Mouse (Mus musculus): ENCODE measurements at regions not wholly inside any gene's neighbourhood (a gene's known extent, or its start where the extent isn't known, plus 50 kb on each side); places are given as distances from the start of the nearest gene placed in this dataset.
A peak's percentile ranks its signal among the peaks of the same experiment; 100 is the strongest.

DNA sequence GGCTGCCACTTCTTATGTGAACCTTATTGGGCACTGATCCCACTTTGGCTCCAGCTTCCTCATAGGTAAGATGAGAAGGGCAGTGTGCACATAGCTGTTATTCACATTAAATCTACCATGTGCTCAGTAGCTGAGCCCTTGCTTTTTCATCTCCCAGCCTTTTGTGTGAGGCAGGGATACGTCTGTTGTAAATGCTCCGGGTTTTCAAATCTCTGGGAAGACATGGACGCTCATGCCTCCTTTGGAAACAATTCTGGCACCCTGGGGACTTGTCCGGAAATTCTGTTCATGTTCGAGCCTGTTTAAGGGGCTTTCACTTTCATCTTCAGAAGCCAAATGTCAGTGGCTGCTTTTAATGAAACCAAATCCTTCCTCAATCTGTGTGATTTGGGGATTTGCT, 312.7 kb downstream of the Bcl11a start:
- DNase-seq (ENCODE audit: low spot score in 2 of 2): no peak

DNA sequence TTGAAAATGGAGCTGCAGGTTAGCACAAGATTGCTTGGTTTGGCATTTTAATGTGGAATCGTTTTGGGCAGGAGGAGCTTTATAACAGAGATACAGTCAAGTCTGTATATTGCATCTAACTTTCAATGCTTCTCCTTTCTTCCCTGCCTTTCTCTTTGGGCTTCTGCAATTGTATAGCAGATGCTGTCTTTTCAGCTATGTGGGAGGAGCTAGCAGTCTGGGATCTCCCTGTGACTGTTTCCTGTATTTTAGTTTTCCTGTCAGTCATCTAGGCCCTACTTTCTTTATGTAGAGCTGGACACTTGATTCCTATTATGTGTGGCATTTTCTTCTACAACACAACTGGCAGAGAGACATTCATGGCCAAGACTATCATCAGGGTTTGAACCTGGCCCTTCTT, 313.5 kb downstream of the Bcl11a start:
- no peak for DNase-seq (ENCODE audit: low spot score in 2 of 2)

DNA sequence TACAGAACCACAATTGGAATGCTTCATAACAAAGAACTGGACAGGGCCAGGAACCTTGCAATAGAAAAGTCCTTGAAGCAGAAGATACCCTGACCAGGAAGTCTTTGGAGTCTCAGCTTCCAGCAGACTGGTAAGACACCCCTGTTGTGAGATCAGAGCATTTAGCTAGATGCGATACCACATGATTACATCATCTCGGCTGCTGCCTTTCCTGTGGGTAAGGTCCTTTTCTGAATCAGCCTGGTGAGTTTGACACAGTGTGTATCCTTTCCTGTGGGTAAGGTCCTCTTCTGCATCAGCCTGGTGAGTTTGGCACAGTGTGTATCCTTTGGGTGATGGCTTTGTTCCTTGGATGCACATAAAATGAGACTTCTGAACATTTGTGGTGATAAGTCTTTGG, 317.6 kb downstream of the Bcl11a start:
- DNase-seq (ENCODE audit: low spot score in 2 of 2): no peak

DNA sequence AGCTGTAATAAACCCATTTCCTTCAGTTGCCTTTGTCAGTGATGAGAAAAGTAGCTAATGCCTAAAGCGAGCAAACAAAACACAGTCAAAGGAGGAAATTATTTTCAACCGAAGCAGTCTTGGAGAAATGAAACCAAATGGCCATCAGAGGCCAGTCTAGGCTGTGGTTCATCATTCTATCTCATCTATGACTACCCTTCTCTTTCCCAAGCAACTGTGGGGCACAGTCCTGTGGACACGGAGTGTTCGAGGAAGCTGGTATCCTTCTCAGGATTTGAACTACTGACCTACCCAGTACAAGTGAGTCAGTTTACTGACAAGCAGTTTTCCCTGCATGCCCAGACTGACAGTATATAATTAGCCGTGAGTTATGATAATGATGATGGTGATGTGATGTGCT, 319.1 kb downstream of the Bcl11a start:
- DNase-seq (ENCODE audit: low spot score in 2 of 2): no peak

DNA sequence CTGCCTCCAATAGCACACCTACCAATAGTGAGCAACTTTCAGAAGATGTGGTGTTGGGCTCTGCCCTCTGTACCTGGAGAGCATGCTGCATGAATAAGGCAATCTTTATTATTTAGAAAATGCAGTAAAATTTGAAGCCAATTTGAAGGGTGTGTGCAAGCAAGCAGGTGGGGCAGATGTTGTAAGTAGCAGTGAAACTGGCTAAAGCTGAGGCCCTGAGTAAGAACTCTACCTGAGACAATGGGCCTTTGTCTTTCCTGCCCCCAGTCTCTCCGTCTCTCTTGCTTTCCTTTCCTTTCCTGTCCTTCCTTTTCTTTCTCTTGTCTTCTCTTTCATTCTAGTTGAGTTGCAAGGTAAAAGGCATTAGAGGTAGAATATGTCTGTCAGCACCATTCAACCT, 319.9 kb downstream of the Bcl11a start:
- no peak for DNase-seq (ENCODE audit: low spot score in 2 of 2)

DNA sequence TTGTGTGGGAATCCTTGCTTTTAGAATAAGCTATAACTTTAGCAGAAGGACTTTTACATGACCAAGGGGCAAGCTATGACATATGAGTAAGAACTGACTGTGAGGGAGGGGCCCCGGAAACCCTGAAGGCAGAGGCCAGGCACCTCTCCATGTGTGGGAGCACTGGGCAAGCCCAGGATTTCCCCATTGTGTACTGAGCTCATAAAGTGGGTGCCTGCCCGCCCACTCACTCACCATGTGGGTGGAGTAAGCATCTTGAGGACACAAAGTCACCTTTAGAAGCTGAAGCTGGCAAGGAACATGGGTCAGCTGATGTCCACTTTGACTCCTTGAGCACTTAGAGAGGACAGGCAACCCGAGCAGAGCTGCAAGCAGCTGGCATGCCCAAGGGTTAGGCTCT, 323.3 kb downstream of the Bcl11a start:
- no peak for DNase-seq (ENCODE audit: low spot score in 2 of 2)

DNA sequence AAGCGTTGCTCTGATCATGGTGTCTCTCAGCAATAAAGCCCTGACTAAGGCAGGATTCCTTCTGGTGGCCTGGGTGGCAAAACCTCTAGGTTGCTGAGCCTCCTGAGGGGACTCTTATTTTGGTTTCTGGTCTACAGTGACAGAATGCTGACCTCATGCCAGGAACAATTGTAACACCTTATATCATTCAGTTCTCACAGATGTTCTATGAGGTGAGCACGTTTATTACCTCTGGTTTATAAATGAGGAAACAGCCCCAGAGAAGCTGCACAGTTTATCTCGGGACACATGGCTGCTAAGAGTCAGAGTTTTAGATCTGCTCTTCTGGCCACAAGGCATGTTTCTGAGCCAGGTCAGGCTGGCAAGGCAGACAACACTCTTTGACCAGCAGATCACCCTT, 324.3 kb downstream of the Bcl11a start:
- no peak for DNase-seq (ENCODE audit: low spot score in 2 of 2)

DNA sequence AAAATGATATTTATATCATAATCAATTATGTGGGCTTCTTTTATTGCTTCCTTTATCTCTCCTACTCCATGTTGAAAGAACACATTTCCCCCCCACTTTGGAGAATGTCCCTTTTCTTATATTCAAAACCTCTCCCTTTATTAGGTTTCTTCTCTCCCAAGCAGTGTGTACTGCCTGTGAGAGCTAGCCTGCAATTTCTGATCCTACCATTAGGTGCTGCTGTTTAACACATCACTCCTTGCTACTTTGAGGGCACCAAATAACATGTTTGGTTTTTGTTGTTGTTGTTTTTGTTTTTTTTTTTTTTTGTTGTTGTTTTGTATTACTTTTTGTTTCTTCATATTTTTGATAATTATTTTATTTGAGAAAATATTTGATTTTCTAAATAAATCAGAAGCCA, 336.9 kb downstream of the Bcl11a start:
- peak in 1 of 2 experiments; percentile 34 for DNase-seq (ENCODE audit: low spot score in 2 of 2)

DNA sequence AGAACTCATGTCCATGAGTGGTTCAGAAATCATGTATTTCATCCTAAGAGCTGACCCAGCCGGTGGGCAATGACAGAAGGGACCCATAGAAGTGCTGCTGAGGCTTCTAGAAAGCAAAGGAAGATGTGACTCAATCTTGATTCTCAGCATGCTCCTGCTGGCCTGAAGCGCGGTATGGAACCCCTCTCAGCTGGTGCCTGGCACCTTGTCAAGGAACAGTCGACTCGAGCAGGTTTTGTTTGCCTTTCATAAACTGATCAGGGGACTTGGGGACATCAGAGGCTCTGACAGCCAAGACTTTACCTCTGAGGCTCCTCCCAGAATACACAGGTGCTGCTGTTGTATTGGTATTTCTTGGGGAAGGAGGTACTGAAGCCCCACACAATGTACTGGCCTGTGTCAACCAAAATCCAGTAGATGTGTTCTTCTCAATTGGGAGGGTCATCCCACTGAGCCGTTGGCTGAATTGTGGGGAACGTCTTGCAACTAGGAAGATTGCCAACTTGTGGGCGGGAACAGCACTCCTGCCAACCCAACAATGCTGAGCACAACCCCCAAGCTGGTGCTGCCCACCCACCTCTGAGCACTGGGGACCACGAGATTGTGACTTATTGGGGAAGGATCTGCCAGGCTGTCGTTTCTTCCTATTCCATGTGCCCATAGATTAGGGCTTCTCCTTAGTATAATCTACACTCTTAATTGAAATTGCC, 344.4 kb downstream of the Bcl11a start:
- DNase-seq (ENCODE audit: low spot score in 2 of 2): peak; percentile 30 to 34

DNA sequence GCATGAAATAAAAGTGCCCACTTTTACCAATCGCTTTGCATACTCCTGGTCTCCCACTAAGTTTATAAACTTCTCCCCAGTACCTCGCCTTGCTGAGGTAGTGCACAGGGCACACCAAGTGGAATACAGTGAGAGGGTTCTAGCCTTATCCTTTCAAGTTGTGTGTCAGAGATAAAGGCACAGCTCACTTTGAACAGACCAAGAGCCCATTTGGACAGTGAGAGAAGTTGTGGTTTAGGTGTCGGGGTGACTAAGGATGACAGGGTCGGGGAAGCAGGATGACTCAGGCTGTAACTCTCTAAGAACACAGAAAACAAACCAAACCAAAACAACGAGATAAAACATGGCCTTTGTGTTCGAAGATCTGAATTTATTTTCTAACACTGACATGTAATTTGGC, 345.4 kb downstream of the Bcl11a start:
- no peak for DNase-seq (ENCODE audit: low spot score in 2 of 2)

DNA sequence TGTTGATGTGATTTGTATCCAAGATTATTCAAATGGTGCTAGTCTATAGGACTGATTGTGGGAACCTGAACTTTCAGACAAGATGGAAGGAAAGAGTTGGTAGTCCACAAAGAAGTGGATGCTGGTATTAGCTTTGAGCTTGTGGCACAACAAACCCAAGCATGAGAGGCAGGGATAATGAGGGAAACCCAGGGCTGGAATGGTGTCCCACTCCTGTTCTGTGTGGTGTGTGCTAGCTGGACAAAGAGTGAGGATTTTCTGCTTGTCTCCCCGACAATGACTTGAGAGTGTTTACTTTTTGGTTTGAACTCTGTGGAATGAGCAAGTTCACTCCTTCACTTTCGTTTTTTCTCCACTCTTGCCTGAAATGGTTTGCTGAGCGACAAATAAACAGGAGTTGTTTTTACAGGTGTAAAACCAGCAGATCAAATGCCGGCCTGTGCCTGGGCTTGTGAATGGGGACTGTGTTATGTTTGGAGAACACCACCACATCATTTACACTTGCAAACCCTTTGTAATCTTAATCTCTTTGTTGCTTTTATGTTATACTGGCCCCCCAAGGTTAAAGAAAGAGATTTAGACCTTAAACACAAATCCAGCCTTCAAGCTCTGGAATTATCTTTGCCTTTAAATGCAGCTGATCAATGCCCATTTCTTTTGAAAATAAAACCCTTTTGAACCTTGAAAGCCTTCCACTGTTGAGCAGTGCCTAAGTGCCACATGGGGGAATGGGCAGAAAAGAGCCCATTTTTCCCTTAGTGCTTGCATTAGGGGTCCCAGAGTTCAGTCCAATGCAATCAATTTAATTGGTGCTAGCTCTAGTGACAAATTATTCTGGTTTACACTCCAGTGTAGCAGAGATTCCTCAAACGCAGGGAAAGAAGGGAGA, 349.4 kb downstream of the Bcl11a start:
- no peak for DNase-seq (ENCODE audit: low spot score in 2 of 2)

DNA sequence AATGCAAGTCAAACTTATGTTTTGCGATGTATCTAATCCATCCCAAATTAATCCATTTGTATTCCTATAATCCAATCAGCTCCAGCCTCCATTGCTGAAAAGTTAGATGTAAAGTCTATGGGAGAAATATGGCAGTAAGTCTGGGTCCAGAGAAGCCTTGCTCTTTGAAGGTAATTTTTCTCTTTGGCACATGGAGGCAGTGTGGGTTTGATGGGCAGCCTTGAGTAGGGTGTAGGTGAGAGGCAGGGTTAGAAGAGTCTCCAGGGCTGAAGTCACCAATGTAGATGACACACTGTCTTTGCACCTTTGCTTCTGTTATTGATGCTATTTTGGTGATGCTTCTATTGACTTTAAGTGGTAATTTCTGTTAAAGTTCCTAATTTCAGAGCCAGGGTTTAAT, 370.8 kb downstream of the Bcl11a start:
- no peak for DNase-seq (ENCODE audit: low spot score in 2 of 2)

DNA sequence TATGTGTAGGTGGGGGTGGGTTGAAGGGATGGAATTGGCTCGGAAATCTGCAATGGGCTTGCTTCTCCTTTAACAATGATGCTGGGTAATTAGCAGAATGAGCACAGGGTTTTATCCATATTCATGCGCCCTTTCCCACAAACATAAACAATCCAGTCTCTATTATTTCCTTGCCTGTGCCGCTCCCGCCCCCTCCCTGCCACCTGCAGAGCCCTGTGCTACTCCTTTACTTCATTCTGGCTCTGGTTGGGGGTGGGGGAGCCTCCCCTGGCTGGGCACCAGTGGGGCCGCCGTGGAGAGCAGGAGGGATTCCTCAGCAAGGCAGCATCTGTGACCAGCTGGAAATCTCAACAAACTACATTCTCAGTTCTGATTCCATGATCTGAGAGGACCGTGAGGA, 374.4 kb downstream of the Bcl11a start:
- peak; percentile 38 to 44 for DNase-seq (ENCODE audit: low spot score in 2 of 2)

DNA sequence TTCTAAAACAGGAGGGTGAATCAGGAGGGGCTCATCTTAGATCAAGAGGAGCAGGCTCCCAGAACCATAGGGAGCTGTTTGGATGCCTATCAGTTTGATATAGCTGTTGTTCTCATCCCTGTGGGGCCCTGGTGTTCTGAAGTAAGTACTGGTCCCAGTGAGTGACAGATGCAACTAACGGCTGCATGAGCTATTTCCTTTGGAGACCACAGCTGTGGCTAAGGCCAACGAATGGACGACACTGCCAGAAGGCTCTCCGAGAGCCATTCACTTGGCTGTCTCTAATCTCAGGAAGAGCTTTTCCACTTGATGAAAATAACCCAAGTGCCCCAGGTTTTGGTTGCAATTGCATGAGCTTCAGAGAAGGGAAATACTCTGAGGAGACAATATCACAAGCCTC, 386.8 kb downstream of the Bcl11a start:
- no peak for DNase-seq (ENCODE audit: low spot score in 2 of 2)

DNA sequence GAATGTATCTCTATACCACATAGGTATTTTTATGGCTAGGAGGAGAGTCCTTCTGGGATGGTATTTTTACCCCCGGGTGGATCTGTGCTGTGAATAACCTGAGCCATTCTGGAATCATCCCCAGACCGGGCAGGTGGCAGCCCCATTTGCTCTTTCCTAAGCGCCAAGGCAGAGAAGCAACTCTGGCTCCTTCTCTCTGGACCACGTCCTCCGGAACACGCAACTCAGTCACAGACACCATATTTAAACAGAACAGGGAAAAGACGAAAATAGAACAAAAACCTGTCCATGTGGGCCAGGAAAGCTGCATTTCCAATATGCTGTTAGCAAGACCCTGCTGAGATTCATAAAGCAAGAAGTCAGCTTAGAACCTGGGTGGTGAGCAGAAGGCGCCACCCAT, 389.6 kb downstream of the Bcl11a start:
- peak; percentile 67 to 81 for DNase-seq (ENCODE audit: low spot score in 2 of 2)

DNA sequence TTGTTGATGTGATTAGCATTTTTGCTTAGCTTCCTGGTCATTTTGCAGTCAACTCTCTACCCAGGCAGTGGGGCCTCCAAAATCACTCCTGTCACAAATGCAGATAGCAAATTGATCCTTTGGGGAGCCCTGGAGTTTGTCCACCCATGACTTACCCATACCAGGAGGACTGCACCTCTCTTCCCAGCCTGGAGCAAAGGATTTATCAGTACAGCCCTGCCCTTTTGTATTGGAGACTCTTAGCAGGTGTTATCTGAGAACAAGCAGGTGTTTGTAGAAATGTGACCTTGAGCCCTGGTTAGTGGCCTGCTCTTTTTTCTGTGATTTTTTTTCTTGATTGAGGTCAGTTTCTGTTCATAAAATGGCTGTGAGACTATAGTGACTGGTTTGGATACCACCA, 392.6 kb downstream of the Bcl11a start:
- DNase-seq (ENCODE audit: low spot score in 2 of 2): no peak

DNA sequence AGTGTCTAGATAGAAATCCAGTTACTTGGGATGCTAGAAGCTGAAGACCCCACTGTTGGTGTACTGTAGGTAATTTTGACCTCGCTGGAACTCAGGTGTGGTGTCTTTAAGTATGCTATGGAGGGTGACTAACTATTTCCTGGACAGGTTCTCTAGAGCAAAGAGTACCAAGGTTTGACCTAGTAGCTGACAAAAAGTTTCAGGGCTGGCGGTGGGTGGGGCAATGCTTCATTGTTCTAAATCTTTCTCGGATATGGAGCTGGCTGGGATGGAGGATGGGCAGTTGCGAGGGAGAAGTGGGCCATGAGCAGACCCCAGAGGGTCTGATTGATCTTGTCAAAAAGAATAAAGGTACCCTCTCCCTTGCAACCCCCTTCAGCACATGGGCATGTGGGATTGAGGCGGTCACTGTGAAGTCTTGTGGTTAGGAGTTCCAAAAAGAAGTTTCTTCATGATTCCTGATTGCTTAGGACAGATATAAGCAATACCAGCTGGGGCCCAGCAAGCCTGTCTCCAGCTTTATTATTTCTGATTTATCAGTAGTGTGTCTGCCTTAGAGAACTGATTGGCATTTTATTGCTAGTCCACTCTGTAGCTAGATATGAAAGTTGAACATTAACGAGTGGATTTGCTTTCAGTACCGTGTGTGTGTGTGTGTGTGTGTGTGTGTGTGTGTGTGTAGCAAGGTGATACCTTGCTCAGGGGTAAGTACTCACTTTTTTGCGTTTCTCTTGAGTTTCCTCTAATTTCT, 394.9 kb downstream of the Bcl11a start:
- DNase-seq (ENCODE audit: low spot score in 2 of 2): no peak

DNA sequence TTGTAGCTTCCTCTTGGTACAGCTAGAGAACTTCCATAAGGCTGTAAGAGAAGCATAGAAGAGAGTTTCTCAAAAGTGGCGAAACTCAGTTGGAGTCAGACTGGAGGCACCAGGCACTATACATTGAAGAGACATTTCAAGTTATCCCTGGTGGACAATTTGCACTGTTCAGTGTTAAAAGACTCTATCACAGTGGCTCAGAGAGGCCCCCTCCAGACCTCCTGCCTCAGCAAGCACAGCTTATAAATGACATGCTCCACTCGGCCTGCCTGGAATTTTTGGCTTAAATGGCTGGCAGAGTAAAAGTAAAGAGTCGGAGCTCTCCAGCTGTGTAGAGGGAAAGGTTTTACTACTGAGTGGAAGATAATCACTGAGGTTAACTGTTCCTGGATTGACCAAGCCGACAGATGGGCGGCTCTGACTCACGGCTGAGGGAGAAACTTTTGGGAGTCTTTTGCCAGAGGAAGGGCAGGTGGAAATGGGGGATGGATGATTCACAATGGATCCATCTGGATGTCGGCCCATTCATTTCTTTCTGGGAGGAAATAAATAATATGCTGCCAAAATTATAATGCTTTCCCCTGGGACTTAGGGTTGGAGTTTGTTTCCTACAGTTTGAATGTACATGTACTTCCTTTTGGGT, 395.6 kb downstream of the Bcl11a start:
- DNase-seq (ENCODE audit: low spot score in 2 of 2): no peak

DNA sequence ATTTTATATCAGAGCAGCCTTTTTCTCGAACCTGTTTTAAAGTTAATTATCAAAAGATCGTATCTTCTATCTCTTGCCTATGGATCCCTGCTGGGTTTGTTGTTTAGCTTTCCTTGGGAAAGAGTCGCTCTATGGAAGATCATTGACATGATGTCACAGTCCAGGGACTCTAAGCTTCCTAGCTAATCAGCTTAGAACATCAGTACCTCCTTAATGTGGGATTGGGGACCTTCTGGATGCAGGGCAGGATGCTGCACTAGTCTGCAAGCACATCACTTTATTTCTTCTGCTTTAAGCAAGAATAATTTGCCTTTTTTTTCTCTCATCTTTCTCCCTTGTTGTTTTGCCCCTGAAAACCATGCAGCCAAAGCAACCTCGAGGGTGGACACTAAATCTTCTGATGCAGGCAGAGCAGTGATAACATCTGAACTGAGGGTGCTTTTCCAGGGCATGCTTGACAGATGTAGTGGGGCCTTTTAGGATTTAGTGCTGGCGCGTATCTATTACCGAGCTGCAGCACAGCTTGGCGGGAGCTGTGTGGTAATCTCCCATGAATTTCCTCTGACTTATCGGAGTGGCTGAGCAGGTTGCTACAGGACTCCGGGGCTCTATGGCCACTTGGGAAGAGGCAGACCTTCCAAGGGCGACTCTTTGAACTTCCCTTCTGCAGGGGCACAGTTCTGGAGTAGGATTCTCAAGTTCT, 425.0 kb downstream of the Bcl11a start:
- DNase-seq (ENCODE audit: low spot score in 2 of 2): no peak

DNA sequence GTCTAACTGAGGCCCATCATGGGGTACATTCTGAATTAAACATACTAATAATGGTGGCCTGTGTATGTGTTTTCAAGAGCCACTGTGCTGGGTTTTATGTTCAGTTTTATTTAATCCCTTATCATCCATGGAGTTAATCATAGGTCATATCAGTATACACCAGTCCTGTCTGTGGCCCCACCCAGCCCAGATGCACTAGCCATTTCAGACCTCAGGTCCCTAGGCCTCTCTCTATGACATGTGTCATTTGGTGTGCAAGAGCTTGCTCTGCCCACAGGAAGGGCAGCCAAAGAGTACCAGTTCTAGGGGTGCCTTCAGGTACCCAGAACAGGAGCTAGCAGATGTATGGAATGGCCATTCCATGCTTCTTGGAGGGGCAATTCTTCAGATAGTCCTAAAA, 437.7 kb downstream of the Bcl11a start:
- DNase-seq (ENCODE audit: low spot score in 2 of 2): no peak

DNA sequence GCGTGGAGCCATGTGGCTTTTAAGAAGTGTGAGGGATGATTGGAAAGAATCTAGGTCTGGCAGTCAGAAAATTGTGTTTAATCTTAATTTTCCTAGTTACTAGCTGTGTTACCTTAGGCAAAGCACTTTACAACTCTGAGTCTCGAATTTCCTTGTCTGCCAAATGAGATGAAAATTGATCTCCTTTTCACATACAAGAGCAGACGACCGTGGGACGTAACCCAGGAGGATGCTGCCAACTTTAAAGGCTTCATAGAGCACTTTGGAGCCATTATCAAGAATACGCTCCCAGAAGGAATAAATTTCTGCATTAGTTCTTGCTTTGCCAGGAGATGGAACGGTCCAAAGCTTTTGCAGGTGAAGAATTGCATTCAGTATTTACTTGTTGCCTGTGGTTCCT, 457.6 kb downstream of the Bcl11a start:
- no peak for DNase-seq (ENCODE audit: low spot score in 2 of 2)
